Mouse (Mus musculus): ENCODE measurements around the gene Acp7.

- no peak for TF ChIP-seq CTCF (conservative IDR thresholded peaks at IDR 0.05; ENCODE audit: low read length)
- TF ChIP-seq POU5F1 (IDR thresholded peaks at IDR 0.05; ENCODE audit: borderline replicate concordance, low read length), result no peak
- no peak for TF ChIP-seq NANOG (IDR thresholded peaks at IDR 0.05; ENCODE audit: borderline replicate concordance, low read length)
These were observed 47.4 kb downstream of the Acp7 start for GRCm38 (mm10) chr7:28583570-28584344.

Data from E14TG2a.4 (cell line).